Mouse (Mus musculus) natural killer cell, adult 2 months (primary cell): ENCODE data around the gene Dlx3.

Experiments
- DNase-seq, 2 experiments: peaks; one replicate each; pipeline ENCODE4 v3.0.0; 2022; ENCODE audit warnings: low spot score in 2 of 2

Gene Dlx3

GRCm38 (mm10) chr11:95153116-95153515 lies 33.2 kb downstream of the Dlx3 start:
- no peak for DNase-seq

- DNase-seq = no peak
Observed at GRCm38 (mm10) chr11:95153681-95154080, 33.8 kb downstream of the Dlx3 start.

DNA sequence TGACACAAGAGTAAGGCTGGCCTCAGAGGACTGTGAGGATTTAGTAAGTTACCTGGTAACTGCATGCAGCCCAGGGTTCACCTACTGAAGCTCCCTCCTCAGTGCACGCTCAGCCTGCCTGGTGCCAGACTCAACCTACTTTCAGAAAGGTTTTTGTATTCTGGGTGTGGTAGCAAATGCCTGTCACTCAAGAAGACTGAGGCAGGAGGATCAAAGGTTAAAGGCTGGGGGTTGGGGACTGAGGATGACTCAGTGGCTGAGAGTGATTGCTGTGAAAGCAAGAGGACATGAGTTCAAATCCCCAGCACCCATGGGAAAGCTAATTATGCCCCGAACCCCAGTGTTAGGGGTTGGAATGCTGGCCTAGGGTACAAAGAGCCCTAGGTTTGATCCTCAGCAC lies 35.6 kb downstream of the Dlx3 start:
- DNase-seq = no peak

GRCm38 (mm10) chr11:95157356-95157755 lies 37.4 kb downstream of the Dlx3 start:
- no peak for DNase-seq

- no peak for DNase-seq
Observed at GRCm38 (mm10) chr11:95157872-95158271, 38.0 kb downstream of the Dlx3 start.

- no peak for DNase-seq
Observed at GRCm38 (mm10) chr11:95159763-95160371, 39.9 kb downstream of the Dlx3 start.

GRCm38 (mm10) chr11:95160693-95161092 lies 40.8 kb downstream of the Dlx3 start:
- DNase-seq = no peak

- no peak for DNase-seq
Observed at GRCm38 (mm10) chr11:95161708-95162107, 41.8 kb downstream of the Dlx3 start.

- no peak for DNase-seq
Observed at GRCm38 (mm10) chr11:95165857-95166256, 45.9 kb downstream of the Dlx3 start.
